Mouse (Mus musculus): ENCODE measurements at regions not wholly inside any gene's neighbourhood (a gene's known extent, or its start where the extent isn't known, plus 50 kb on each side); places are given as distances from the start of the nearest gene placed in this dataset.
"Not testable (repeated sequence)": the region's sequence is repeated elsewhere in the genome, so short reads cannot be mapped to it uniquely, and the experiment has no call there.

DNA sequence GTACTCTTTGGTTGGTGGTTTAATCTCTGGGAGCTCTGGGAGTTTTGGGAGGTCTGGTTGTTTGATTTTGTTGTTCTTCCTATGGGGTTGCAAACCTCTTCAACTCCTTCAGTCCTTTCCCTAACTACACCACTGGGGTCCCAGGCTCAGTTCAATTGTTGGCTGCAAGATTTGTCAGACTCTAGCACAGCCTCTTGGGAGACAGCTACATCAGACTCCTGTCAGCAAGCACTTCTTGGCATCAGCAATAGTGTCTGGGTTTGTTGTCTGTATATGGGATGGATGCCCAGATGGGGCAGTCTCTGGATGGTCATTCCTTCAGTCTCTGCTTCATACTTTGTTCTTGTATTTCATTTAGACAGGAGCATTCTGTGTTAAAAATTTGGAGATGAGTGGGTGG is 319.3 kb upstream of the Fign start:
- not testable (repeated sequence) for H3K4me3 ChIP-seq (replicated peaks); H3K9ac ChIP-seq (replicated peaks); ATAC-seq; H3K9me3 ChIP-seq; H3K4me2 ChIP-seq (replicated peaks); H3K27ac ChIP-seq; H3K36me3 ChIP-seq; H3K27me3 ChIP-seq; H3K4me1 ChIP-seq (replicated peaks)

DNA sequence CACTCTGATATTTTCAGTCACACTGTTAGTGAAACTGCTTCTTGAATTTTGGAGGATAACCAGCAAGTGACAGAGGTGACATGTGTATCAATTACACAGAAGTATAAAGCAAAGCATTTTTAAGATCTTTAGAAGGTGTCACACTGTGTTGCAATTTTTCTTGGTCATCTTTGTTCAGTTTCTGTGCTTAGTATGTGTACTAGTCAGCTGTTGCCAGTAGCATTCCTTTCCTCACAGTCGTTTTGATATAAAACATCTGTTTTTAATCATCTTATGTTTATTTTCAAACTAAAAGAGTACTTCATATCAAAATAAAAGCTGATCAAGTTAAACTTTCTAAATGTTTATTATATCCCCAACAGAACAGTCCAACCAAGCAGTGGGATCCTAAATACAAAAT is 316.0 kb upstream of the Fign start:
- Histone ChIP-seq H3K27ac (no peak overlapping the region), H3K9me3 (no peaks in the 10 kb centered on the region), H3K36me3 (no peaks in the 10 kb centered on the region), H3K4me1 (replicated peaks) (no peaks in the 10 kb centered on the region), H3K9ac (replicated peaks) (no peak overlapping the region), H3K4me2 (replicated peaks) (no peak overlapping the region), H3K27me3 (no peaks in the 10 kb centered on the region), H3K4me3 (replicated peaks) (no peak overlapping the region)
- no peak for ATAC-seq
- WGBS = 82% methylated on average over 1 of the region's 1 CpGs

DNA sequence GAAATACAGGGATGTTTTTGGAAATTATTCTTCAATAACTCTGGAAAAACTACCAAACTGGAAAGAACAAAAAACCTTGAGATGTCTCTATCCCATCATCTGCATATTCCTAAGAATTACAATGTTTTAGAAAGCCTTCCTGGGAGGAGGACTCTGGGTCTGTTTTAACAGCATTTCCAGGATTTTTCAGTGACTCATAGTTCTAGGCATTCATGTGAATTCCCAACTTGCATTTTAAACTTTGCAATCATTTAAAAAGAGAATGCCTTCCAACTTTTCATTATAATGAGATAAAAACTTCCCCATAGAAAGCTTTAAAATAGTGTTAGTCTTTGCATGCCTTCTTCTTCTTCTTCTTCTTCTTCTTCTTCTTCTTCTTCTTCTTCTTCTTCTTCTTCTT is 315.4 kb upstream of the Fign start:
- H3K36me3 ChIP-seq = no peaks in the 10 kb centered on the region
- no peaks in the 10 kb centered on the region for H3K9me3 ChIP-seq
- no peaks in the 10 kb centered on the region for H3K4me1 ChIP-seq (replicated peaks)
- no peak for ATAC-seq
- H3K27me3 ChIP-seq = no peaks in the 10 kb centered on the region
- no peak overlapping the region for H3K9ac ChIP-seq (replicated peaks)
- H3K27ac ChIP-seq = no peak overlapping the region
- H3K4me3 ChIP-seq (replicated peaks) = no peak overlapping the region
- no peak overlapping the region for H3K4me2 ChIP-seq (replicated peaks)

DNA sequence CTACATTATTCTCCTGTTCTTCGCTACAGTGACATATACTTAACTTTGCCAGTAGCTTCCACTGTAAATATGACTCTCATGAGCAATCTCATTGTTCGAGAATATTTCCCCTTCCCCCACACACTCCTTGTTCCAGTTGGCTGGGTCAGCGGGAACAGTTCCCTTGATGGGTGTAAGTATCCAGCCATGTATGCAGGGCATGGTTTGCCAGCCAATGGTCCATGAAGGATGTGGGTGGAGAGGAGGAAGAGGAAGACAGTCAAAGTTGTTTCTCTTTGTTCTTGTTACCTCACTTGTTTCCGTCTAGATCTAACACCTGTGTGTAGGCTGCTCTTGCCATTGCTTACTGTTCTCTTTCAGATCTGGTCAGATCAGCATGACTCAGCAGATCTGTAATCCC is 298.1 kb upstream of the Fign start:
- no peak overlapping the region for H3K27ac ChIP-seq
- ATAC-seq = 0 out of 2 replicates have a peak, but pooled peaks have one; percentile 19
- WGBS = 69% methylated on average over 4 of the region's 4 CpGs

DNA sequence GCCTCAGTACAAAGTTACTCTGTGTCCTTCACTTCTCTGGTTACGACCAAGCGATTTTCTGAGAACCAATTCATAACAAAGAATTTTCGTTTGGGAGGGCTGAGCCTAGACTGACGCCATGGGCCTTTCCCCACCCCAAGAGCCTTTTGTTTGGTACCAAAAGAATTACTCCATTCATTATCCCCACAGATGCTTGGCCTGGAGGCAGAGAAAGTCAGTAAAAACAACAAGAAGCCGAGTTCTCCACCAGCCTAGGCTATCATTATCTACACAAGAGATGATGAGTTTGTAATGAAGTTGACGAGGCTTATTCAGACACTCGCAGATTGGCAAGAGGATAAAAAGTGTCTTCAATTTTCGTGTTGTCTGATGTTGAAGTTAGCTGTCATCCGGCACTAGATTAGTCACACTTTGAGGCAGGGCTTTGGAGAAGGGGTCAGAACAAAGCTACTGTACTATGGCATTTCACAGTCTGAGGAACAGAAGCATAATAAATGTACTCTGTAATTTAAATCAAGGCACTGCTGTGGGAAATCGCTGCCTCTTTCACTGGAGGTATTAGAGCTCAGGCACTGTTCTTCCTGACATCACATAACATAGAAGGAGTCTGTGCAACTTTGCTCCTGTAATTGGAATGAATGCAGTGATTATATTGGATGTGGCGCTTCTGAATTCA is 296.9 kb upstream of the Fign start:
- ATAC-seq = peak; percentile 91
- peak overlapping the region; percentile 60 for H3K27ac ChIP-seq
- WGBS = 6% methylated on average over 11 of the region's 11 CpGs
- H3K36me3 ChIP-seq = no peaks in the 10 kb centered on the region
- H3K4me3 ChIP-seq (replicated peaks) = no peak overlapping the region
- H3K4me2 ChIP-seq (replicated peaks) = 0 out of 2 replicates have a peak overlapping the region, but pooled peaks have one; percentile 5
- H3K9ac ChIP-seq (replicated peaks) = no peak overlapping the region
- no peaks in the 10 kb centered on the region for H3K9me3 ChIP-seq
- no peaks in the 10 kb centered on the region for H3K27me3 ChIP-seq
- peaks cover 27% of the 10 kb centered on the region for H3K4me1 ChIP-seq (replicated peaks)

More for the DNA sequence above, 298.1 kb upstream of the Fign start:
- peaks cover 19% of the 10 kb centered on the region for H3K4me1 ChIP-seq (replicated peaks)
- no peak overlapping the region for H3K4me2 ChIP-seq (replicated peaks)
- H3K9ac ChIP-seq (replicated peaks) = no peak overlapping the region
- H3K27me3 ChIP-seq = no peaks in the 10 kb centered on the region
- H3K4me3 ChIP-seq (replicated peaks) = no peak overlapping the region
- H3K9me3 ChIP-seq = no peaks in the 10 kb centered on the region
- no peaks in the 10 kb centered on the region for H3K36me3 ChIP-seq

DNA sequence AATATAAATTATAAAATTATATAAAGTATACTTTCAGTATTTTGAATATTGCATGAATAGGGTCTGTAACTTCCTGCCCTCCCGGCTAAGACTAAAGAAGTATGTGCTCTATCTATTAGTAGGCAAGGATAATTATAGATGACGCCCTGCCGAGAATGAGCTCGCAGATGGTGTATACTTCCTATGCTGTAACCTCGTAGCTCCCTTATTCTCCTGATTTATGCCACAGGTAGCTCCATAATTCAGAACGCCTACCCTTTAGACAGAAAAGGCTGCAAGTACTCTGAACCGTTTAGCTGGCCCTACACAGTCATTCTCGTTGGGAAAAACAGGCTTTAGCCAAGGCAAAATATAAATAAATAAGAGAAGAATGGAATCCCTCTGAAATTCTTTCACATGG is 296.4 kb upstream of the Fign start:
- no peak overlapping the region for H3K9ac ChIP-seq (replicated peaks)
- ATAC-seq = 0 out of 2 replicates have a peak, but pooled peaks have one; percentile 16
- no peaks in the 10 kb centered on the region for H3K36me3 ChIP-seq
- peak overlapping the region; percentile 60 for H3K27ac ChIP-seq
- no peaks in the 10 kb centered on the region for H3K9me3 ChIP-seq
- peaks cover 28% of the 10 kb centered on the region for H3K4me1 ChIP-seq (replicated peaks)
- H3K4me3 ChIP-seq (replicated peaks) = no peak overlapping the region
- no peaks in the 10 kb centered on the region for H3K27me3 ChIP-seq
- H3K4me2 ChIP-seq (replicated peaks) = 0 out of 2 replicates have a peak overlapping the region, but pooled peaks have one; percentile 5
- WGBS = 37% methylated on average over 8 of the region's 8 CpGs

DNA sequence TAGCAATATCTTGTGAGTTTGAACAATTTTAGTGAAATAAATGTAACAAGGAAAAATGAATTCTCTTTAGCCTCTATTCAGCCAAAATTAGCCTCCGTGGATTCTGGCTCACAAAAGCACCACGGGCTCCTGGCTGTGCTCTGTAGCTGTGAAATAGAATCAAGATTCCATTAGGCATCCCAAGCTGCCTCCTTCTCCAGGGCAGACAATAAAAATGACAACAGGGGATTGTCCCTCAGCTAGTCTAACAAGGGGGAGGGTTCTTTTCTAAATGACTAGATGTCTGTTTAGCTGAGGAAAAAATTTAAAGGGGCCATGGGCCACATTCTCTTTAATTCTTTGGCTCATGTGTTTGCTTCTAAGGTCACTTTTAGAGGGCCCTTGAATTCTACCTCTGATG is 272.0 kb upstream of the Fign start:
- no peak overlapping the region for H3K4me3 ChIP-seq (replicated peaks)
- no peaks in the 10 kb centered on the region for H3K36me3 ChIP-seq
- peak overlapping the region; percentile 65 for H3K27ac ChIP-seq
- peak; percentile 80 for ATAC-seq
- peaks cover 21% of the 10 kb centered on the region for H3K4me1 ChIP-seq (replicated peaks)
- no peaks in the 10 kb centered on the region for H3K9me3 ChIP-seq
- H3K27me3 ChIP-seq = no peaks in the 10 kb centered on the region
- 1% methylated on average over 2 of the region's 2 CpGs for WGBS
- H3K4me2 ChIP-seq (replicated peaks) = peak overlapping the region; percentile 17; the same call in 1 of the 2 replicates
- no peak overlapping the region for H3K9ac ChIP-seq (replicated peaks)

DNA sequence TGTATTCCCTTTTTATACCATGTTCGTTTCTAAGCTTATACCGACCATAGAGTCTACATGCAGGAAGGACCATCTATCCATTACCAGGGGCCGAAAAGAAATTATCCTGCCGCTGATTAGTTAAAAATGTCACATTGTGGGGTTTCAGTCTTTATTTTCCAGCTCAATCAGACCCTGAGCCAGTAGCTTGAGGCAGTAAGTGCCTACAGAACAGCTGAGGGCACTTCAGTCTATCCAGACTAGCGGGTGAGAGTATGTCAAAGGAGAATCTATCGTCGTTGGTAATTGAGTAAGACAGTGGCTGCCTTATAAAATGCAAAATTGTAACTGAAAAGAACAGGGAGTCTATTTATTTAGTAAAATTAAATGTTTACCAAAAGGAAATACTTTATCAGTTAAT is 269.4 kb upstream of the Fign start:
- H3K4me3 ChIP-seq (replicated peaks) = no peak overlapping the region
- H3K9me3 ChIP-seq = no peaks in the 10 kb centered on the region
- H3K4me2 ChIP-seq (replicated peaks) = no peak overlapping the region
- H3K4me1 ChIP-seq (replicated peaks) = peaks cover 21% of the 10 kb centered on the region
- no peak for ATAC-seq
- H3K27ac ChIP-seq = no peak overlapping the region
- H3K36me3 ChIP-seq = no peaks in the 10 kb centered on the region
- no peak overlapping the region for H3K9ac ChIP-seq (replicated peaks)
- H3K27me3 ChIP-seq = no peaks in the 10 kb centered on the region
- WGBS = 65% methylated on average over 7 of the region's 7 CpGs

DNA sequence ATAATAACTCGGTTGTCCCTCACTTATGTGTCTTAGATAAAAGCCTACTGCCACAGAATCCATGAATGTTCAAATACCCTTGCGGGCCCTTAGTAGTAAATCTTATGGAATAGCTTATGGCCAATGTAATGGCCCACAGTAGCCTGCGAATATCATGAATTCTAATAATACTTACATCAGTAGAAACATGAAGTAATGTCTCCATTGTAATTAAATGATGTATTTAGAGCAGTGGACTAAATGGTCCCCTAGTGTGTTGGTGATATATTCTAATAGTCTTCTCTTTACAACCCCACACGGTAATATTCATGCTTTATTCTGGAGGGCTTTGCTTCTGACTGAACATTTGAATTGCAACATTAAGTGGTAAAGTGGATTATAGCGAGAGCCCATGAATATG is 268.7 kb upstream of the Fign start:
- peak; percentile 53; the same call in 1 of the 2 replicates for ATAC-seq
- 44% methylated on average over 5 of the region's 5 CpGs for WGBS
- H3K27me3 ChIP-seq = no peaks in the 10 kb centered on the region
- H3K36me3 ChIP-seq = no peaks in the 10 kb centered on the region
- H3K4me2 ChIP-seq (replicated peaks) = no peak overlapping the region
- peaks cover 21% of the 10 kb centered on the region for H3K4me1 ChIP-seq (replicated peaks)
- H3K9ac ChIP-seq (replicated peaks) = no peak overlapping the region
- no peaks in the 10 kb centered on the region for H3K9me3 ChIP-seq
- no peak overlapping the region for H3K27ac ChIP-seq
- no peak overlapping the region for H3K4me3 ChIP-seq (replicated peaks)

DNA sequence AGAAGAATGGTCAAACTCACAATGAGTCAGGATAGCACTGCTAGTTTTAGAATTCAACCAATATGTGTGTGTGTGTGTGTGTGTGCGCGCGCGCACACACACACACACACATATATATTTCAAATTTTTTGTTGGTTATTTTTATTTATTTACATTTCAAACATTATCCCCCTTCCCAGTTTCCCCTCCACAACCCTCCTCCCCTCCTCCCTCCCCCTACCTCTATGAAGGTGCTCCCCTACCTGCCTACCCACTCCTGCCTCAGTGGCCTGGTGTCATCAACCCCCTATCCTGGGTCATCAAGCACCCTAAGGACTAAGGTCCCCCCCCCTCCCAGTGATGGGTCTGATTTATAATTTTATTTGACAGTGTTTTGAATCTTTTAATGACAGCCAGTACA is 258.4 kb upstream of the Fign start:
- H3K9ac ChIP-seq (replicated peaks) = no peak overlapping the region
- no peaks in the 10 kb centered on the region for H3K27me3 ChIP-seq
- ATAC-seq = no peak
- 100% methylated on average over 4 of the region's 4 CpGs for WGBS
- H3K27ac ChIP-seq = no peak overlapping the region
- H3K4me3 ChIP-seq (replicated peaks) = no peak overlapping the region
- no peaks in the 10 kb centered on the region for H3K9me3 ChIP-seq
- no peak overlapping the region for H3K4me2 ChIP-seq (replicated peaks)
- H3K36me3 ChIP-seq = no peaks in the 10 kb centered on the region
- H3K4me1 ChIP-seq (replicated peaks) = no peaks in the 10 kb centered on the region

DNA sequence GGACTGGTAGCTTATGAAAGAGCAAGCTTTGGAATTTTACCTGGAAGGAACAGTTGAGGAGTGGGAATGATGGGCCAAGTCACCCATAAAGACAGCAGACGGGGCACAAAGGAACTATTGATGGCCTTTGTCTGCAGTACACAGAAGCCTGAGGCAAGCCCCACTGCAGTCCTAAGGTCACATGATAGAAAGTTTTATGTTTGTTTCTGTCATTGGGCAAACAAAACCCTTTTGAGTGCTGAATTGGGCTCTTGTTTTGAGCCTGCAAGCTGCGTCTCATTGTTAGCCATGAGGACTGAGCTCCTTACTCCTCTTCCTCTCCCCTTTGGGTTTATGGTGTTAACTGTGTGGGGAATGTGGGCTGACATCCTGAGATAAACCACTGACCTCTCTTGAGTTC is 227.7 kb upstream of the Fign start:
- H3K9ac ChIP-seq (replicated peaks) = no peak overlapping the region
- WGBS = 14% methylated on average over 2 of the region's 2 CpGs
- H3K4me3 ChIP-seq (replicated peaks) = no peak overlapping the region
- H3K9me3 ChIP-seq = no peaks in the 10 kb centered on the region
- 0 out of 2 replicates have a peak, but pooled peaks cover 7% of the 10 kb centered on the region for H3K4me1 ChIP-seq (replicated peaks)
- no peaks in the 10 kb centered on the region for H3K36me3 ChIP-seq
- ATAC-seq = peak; percentile 27; the same call in 1 of the 2 replicates
- H3K27ac ChIP-seq = no peak overlapping the region
- H3K27me3 ChIP-seq = no peaks in the 10 kb centered on the region
- H3K4me2 ChIP-seq (replicated peaks) = no peak overlapping the region

Data from midbrain, embryonic 13.5 days (tissue).